Mouse (Mus musculus) spleen, postnatal 36 days (tissue): ENCODE results near the gene Cyp2b23.
"Not testable (repeated sequence)": the region's sequence is repeated elsewhere in the genome, so short reads cannot be mapped to it uniquely, and the experiment has no call there.

Experiments used
- DNase-seq, 2 experiments: peaks; one replicate each; pipeline ENCODE4 v3.0.0; 2022; ENCODE audit warnings: low spot score in 2 of 2, mixed read lengths in 1 of 2

The Cyp2b23 gene

DNA sequence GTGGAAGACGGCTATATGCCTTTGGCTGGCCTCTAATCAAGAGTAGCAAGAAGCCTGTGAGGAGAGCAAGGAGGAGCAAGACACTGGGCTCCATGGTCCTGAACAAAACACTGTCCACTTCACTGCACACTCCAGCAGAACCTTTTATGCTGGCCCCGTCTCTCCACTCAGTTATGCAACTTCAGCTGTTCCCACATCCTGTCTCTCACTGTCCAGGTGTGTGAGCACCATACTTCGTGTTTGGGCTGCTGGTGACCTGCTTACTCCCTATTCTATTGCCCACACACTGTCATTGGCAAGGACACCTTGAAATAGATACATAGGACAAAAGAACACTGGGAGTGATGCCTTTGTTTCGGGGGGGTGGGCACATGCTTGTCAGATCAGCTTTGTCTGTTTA lies at the start of gene Cyp2b23:
Gene Cyp2b23 (minus strand): TSS at position 101 of the 400 bp plus-strand sequence.
- DNase-seq = no peak

DNA sequence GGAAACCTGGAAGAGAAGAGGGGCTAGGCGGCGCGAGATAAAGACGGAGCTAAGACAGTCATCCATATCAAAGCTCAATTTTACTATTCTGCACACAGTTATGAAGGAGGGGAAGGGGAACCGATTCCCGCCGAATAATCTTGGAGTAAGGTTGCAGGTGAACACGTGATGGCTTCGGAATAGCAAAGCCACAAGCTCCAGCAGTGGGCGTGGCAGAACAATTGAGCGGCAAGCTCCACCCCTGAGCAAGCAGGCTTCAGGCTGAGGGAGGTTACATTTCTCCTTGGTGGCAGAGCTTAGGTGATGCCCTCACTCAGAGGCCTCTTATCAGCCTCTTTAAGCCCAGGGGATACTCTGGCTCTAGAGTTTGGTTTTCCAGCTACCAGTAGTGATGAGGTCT lies 24.8 kb upstream of the Cyp2b23 start:
- no peak for DNase-seq

DNA sequence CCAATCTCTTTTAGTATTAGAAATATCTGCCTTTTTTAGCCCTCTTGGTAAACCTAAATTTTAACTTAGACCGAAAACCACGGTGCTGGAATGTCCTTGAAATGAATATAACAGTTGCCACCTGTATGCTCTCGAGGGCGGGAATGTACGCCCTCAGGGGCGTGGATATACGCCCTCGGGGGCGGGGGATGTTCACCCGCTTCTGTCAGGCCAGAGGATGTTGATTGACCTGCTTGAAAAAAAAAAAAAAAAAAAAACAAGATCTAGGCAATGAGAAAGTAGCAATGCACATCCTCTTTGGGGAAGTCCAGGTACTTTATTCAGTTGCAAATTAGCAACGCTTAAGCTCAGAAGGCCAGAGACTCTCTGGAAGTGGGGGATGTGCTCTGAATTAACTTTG lies 20.8 kb upstream of the Cyp2b23 start:
- DNase-seq = no peak

DNA sequence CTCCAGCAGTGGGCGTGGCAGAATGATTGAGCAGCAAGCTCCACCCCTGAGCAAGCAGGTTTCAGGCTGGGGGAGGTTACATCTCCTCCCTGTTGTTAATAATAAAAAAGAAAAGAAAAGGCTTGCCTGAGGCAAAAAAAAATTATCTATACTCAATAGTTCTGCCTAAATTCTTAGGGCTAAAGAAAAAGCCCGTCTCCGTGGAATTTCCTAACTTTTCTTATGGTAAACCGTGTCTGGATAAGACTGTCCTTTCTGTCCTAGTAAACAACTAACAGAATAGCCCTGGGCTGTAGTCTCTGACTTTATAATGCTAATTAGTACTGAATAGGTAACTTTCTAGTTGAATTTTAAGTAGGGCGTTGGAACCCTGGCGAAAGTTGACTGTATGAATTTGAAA lies 20.0 kb upstream of the Cyp2b23 start:
- DNase-seq = not testable (repeated sequence)

DNA sequence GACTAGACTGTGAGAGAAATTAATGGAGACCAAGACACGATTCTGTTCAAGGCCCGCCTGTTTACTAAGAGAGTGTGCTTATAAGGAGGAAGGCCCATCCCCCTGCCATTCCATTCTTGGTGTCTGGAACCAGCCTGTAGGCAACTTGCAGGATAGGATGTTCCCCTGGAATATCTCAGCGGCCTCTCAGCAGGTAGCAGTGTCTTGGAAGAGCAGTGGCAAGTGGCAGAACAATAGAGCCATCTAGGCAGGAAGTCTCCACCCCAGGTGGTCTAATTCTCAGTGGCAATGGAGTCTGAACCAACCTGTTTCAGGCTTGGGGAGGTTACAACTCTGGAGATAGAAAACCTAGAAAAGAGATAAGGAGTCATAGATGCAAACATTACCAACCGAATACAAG lies 13.9 kb upstream of the Cyp2b23 start:
- no peak for DNase-seq

DNA sequence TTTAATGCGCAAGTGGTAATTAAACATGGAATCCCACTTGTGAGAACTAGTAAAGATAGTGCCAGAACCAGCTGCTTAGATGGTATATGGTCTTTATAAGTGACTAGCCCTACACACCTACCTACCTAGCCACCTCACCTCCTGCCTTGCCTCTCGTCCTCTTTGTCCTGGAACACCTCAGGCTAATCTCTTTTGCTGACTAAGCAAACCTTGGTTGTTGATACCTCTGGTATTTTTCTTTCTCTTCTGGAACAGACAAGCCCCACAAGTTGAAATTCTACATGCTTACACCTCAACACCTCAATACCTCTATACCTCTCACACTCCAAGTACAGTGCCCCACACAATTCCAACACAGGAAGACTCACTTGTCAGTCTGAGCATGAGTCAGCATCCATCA lies 524 bp downstream of the Cyp2b23 start:
- no peak for DNase-seq

DNA sequence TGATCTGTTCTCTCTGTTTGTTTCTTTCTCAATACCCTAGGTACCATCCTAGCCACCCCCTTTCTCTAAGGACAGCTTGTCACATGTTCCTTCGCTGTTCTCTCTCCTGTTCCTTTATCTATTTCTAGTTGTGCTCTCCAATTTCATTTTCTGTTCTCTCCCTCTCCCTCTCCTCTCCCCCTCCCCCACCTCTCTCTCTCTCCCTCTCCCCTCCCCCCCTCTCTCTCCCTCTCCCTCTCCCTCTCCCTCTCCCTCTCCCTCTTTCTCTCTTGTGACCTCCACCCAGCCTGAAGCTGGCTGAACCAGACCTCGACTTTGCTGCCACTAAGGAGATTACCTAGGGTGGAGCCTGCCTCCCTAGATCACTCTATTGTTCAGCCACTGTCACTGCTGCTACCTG lies 18.8 kb downstream of the Cyp2b23 start:
- DNase-seq = not testable (repeated sequence)

DNA sequence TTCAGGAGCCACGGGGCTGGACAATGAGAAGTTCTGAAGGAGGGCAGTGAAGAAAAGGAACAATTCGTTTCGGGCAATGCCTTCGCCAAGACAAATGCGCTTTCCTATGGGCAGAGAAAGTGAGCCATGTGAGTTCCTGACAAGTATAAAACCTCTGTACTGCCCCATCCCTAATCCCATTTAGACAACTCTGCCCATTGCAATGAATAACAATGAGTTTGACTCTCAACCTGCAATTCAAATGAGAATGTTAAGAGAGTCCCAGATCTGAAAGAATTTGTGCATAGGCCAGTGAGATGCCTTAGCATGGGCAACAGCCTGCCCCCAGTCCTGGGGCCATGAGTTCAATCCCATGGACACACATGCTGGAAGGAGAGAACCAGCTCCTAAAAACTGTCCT lies 20.2 kb downstream of the Cyp2b23 start:
- DNase-seq = no peak

DNA sequence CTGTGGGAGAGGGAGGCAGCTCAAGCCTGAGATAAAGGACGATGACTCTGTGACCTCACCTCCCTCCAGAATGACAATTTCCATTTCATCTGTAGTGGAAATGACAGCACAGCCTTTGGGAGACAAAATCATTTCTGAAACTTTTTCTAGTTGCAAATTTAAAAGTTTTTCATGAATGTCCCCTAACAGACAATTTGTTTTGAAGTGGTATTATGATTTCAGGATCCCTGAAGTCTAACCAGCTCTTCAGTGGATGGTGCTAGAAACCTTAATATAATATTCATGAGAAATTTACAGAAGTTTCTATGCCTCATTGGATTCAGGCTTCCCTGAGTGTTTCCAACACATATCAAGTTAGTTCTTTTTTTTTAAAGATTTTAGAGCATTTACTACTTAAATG lies 67.9 kb downstream of the Cyp2b23 start, which contains the start of gene Vmn1r185:
Gene Vmn1r185 (minus strand): TSS at position 101 of the 400 bp plus-strand sequence.
- not testable (repeated sequence) for DNase-seq
